Mouse (Mus musculus): Measurements from ENCODE around the gene Arhgap32.

- TF ChIP-seq CTCF (IDR thresholded peaks at IDR 0.05; ENCODE audit: insufficient read depth, low read depth, low read length): no peak
- TF ChIP-seq POLR2A (IDR thresholded peaks at IDR 0.05; ENCODE audit: insufficient read depth, low read depth, low read length): no peak
Observed at GRCm38 (mm10) chr9:32120162-32120561, 4.2 kb downstream of the Arhgap32 start.
